Mouse (Mus musculus): Measurements from ENCODE around the gene Sulf2. TPM values are rescaled to one million over a fixed set of nuclear protein-coding genes. Genes with fewer than 3 reads are reported as not detected.

Gene Sulf2
- total RNA-seq, 2 experiments from 2014 or later: 37.9 to 42.1 TPM

GRCm38 (mm10) chr2:166071481-166071880 lies 84.0 kb downstream of the Sulf2 start:
- intact Hi-C loops (cut with DNase I): no loop called here
- DNase-seq: no peak

DNA sequence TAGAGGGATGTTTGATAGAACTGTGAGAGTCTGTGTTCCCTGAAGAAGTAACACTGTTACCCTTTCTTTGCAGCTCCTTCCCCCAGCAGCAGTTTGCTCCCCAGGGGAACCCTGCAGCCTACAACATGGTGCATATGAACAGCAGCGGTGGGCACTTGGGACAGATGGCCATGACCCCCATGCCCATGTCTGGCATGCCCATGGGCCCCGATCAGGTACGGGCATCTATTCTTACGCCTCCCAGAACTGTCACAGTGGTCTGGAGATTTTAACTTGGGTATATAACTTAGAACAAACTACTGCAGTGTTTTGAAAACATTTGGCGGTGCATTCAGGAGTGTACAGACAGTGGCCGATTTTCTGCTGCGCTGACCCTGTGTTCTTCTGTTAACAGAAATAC lies 85.7 kb downstream of the Sulf2 start:
- intact Hi-C loops (cut with DNase I): no loop called here
- no peak for DNase-seq

- intact Hi-C loops (cut with DNase I): no loop called here
- DNase-seq: no peak
These were observed 86.3 kb downstream of the Sulf2 start for GRCm38 (mm10) chr2:166069164-166069563.

GRCm38 (mm10) chr2:166068261-166068660 lies 87.2 kb downstream of the Sulf2 start:
- no peak for DNase-seq
- intact Hi-C loops (cut with DNase I): no loop called here

- DNase-seq: no peak
- intact Hi-C loops (cut with DNase I): no loop called here
These were observed 89.0 kb downstream of the Sulf2 start for GRCm38 (mm10) chr2:166066434-166066833.

DNA sequence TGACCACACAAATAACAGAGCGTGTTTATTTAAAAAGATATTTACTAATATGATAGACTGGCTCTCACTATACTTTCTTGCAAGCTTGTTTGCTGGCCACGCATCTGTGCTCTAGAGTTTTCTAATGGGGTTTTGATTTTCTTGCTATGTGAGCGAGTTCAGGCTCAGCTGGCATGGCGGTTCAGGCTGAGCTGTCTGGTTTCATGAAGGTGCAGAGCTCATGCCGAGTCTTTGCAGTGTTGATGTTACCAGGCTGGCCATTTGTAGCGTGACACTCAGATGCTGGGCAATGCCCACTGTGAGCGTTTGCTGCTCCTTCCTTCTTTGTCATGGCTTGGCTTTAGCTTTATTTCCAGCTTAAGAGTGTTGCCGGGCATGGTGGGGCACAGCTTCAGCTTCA lies 93.0 kb downstream of the Sulf2 start:
- no peak for DNase-seq
- intact Hi-C loops (cut with DNase I): no loop called here

- intact Hi-C loops (cut with DNase I): no loop called here
- no peak for DNase-seq
These were observed 93.5 kb downstream of the Sulf2 start for GRCm38 (mm10) chr2:166062008-166062407.

GRCm38 (mm10) chr2:166059684-166060423 lies 95.6 kb downstream of the Sulf2 start:
- intact Hi-C loops (cut with DNase I): no loop called here
- DNase-seq: peak; percentile 41 to 63

- intact Hi-C loops (cut with DNase I): no loop called here
- no peak for DNase-seq
These were observed 101.4 kb downstream of the Sulf2 start for GRCm38 (mm10) chr2:166054002-166054539.

DNA sequence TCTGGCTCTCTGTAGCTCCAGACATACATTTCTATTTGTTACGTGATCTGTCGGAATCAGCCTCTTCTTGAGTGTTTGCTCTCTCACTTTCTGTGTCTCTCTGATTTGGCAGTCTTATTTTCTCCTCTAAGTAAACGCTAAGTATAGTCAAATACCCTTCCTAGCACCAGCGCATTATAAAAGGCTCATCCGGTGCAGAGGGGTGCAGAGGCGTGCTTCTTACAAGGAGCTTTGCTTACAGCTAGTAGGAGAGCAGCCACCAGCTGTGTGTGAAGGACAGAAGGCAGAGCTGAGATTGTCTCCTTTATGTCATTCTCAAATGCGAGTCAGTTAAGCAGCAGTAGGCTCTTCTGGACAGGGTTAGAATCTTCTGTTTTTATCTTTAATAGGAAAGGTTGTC lies 103.5 kb downstream of the Sulf2 start:
- intact Hi-C loops (cut with DNase I): no loop called here
- no peak for DNase-seq

DNA sequence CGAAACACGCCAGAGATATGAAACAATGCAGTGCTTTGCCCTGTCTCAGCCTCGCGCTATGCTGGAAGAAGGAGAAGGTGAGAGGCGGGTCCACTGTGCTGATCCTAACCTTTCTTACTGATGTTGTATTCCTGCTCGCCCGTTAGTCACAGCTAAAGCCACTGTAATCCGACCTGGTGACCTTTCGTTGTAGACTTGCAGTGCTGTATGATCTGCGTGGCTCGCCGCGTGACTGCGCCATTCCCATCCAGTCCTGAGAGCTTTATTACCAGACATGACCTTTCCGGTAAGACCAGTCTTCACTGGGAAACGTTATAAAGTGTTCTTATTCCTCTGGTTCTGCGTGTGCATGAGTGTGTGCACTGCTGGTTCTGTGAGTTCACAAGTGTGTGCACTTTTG lies 104.0 kb downstream of the Sulf2 start:
- intact Hi-C loops (cut with DNase I): no loop called here
- no peak for DNase-seq

- intact Hi-C loops (cut with DNase I): loop anchor here (10.0 kb wide), 1 partner anchor 524 kb away; no protein-coding TSS in a partner anchor
- DNase-seq: no peak
These were observed 106.6 kb downstream of the Sulf2 start for GRCm38 (mm10) chr2:166048852-166049251.

DNA sequence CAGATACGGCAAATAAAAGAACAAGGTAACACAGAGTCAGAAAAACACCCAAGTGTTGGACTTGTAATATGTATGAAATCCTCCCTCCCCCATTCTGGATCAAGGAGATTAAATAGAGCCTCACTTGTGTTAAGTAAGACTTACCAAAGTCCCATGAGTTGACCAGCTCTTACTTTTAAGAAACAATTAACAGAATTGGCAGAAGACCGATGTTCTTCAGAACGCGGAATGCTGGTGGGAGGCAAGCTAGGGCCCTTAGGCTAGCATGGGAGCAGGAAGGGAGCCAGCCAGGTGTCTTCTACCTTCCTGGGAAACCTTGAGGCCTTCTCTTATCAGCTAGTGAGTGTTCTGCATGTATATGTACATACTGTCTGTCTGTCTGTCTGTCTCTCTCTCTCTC lies 107.5 kb downstream of the Sulf2 start:
- intact Hi-C loops (cut with DNase I): loop anchor here (2.0 to 10.0 kb wide), 4 partner anchors 133 to 523 kb away; no protein-coding TSS in a partner anchor
- DNase-seq: no peak

- peak; percentile 39 to 57 for DNase-seq
- intact Hi-C loops (cut with DNase I): loop anchor here (2.0 to 10.0 kb wide), 5 partner anchors 131 to 521 kb away; no protein-coding TSS in a partner anchor
These were observed 109.6 kb downstream of the Sulf2 start for GRCm38 (mm10) chr2:166045549-166046501.

DNA sequence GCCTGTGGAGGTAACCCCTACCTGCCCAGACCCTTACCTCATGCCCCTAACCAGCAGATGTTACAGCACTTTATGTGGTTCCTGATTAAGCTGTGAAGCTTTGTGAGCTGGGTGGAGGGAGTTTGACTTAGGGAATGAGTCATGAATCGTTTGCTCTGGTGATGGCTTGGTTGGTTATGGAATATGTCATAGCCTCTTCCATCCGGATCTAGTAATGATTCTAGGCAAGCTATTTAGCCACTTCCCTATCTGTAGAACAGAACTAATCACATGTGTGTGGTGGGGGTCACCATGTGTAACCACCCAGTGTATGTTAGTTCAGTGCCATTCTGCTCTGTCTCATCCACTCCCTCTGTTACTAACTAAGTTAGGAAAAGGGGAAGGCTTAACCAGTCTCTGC lies 110.5 kb downstream of the Sulf2 start:
- no peak for DNase-seq

DNA sequence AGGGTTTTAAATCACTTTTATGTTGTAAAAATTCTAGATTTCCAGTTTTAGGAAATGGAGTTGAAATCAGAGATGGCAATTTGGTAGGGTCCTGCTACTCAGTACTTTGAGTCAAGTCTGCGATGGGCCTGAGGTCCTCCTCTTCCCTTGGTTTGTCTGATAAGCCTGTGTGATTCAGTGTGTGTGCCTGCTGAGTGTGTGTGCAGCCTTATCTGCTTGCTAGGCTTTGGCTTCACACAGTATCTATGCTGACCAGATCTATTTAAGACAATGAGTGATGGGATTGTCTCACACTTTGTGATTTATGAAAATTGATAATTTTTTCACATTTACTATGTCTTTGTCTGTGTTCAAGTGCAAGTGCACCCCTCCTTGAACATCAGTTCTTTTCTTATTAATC lies 112.9 kb downstream of the Sulf2 start:
- DNase-seq: no peak
- intact Hi-C loops (cut with DNase I): loop anchor here (10.0 kb wide), 1 partner anchor 518 kb away; no protein-coding TSS in a partner anchor

More for the DNA sequence above, 110.5 kb downstream of the Sulf2 start:
- intact Hi-C loops (cut with DNase I): loop anchor here (2.0 to 10.0 kb wide), 2 partner anchors 224 to 520 kb away; no protein-coding TSS in a partner anchor

- intact Hi-C loops (cut with DNase I): loop anchor here (10.0 kb wide), 1 partner anchor 515 kb away; no protein-coding TSS in a partner anchor
- no peak for DNase-seq
These were observed 115.8 kb downstream of the Sulf2 start for GRCm38 (mm10) chr2:166039681-166040080.

- intact Hi-C loops (cut with DNase I): no loop called here
- DNase-seq: peak; percentile 70
These were observed 119.7 kb downstream of the Sulf2 start for GRCm38 (mm10) chr2:166035725-166036124.

DNA sequence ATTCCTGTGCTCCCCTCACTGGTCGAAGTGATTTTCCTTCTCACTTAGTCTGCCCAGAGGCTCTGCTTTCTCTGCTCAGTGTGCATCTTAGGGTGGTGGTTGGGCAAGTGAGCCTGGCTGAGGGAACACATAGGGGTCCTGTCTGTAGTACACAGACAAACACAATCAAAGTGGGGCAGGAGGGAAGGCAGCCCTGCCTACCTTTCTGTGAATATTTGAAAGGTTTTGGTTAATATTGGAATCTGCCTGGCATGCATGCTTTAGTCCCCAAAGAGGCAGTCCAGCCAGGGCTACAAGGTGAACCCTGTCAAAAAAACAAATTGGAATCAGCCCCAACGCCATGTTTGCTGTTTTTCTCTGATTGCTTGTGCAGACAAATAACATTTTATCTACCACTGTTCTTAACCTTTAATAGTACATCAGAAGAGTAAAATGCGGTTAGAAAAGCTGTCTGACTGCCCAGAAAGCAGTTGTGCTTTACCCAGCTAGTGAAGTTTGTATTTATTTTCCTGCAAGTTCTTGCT lies 120.4 kb downstream of the Sulf2 start:
- DNase-seq: no peak
- intact Hi-C loops (cut with DNase I): loop anchor here (5.0 kb wide), 1 partner anchor 98 kb away; no protein-coding TSS in a partner anchor

GRCm38 (mm10) chr2:166032628-166033027 lies 122.8 kb downstream of the Sulf2 start:
- no peak for DNase-seq
- intact Hi-C loops (cut with DNase I): loop anchor here (5.0 kb wide), 1 partner anchor 95 kb away; no protein-coding TSS in a partner anchor
